Comparison of ENCODE assay signal across 8 mouse cellular contexts in genomic region chr5:149152774-149153155, GRCm38 (mm10). TPM values are rescaled to one million over a fixed set of nuclear protein-coding genes. Genes with fewer than 3 reads are reported as not detected.
DNase-seq lines count a peak whose midpoint lies in the region; ATAC-seq lines count a peak whose summit lies in the region.

No protein-coding gene starts in this region.

- no peak overlapping the region for H3K4me2 ChIP-seq in midbrain, embryonic 13.5 days (replicated peaks)
- H3K4me2 ChIP-seq in embryonic facial prominence, embryonic 11.5 days (ENCODE audit: low read depth, low read length), result no peak overlapping the region
- peak overlapping the region; percentile 21; the same call in 1 of the 2 replicates for H3K4me2 ChIP-seq in intestine, embryonic 16.5 days (ENCODE audit: low read depth, low read length)
- no peak overlapping the region for H3K4me2 ChIP-seq in stomach, embryonic 14.5 days (replicated peaks; ENCODE audit: low read depth, low read length)

- no peaks in the 10 kb centered on the region; the same call in 1 of the 2 replicates for H3K9me3 ChIP-seq in midbrain, embryonic 10.5 days (replicated peaks)
- H3K9me3 ChIP-seq in midbrain, embryonic 13.5 days, result no peaks in the 10 kb centered on the region
- H3K9me3 ChIP-seq in embryonic facial prominence, embryonic 11.5 days (replicated peaks; ENCODE audit: control insufficient read depth, low read length), result no peaks in the 10 kb centered on the region
- H3K9me3 ChIP-seq in intestine, embryonic 16.5 days (ENCODE audit: control insufficient read depth, low read length), result no peaks in the 10 kb centered on the region
- H3K9me3 ChIP-seq in stomach, embryonic 14.5 days (ENCODE audit: control insufficient read depth, low read depth, low read length), result no peaks in the 10 kb centered on the region

- H3K27ac ChIP-seq in midbrain, embryonic 10.5 days (replicated peaks), result peak overlapping the region; percentile 52; the same call in 1 of the 2 replicates
- no peak overlapping the region for H3K27ac ChIP-seq in midbrain, embryonic 13.5 days
- 0 out of 2 replicates have a peak overlapping the region, but pooled peaks have one; percentile 9 for H3K27ac ChIP-seq in embryonic facial prominence, embryonic 11.5 days (replicated peaks; ENCODE audit: low read depth, low read length)
- no peak overlapping the region for H3K27ac ChIP-seq in intestine, embryonic 16.5 days (ENCODE audit: low read length)
- H3K27ac ChIP-seq in stomach, embryonic 14.5 days (ENCODE audit: low read length), result peak overlapping the region; percentile 62; the same call in 1 of the 2 replicates

- 70% methylated on average over 12 of the region's 12 CpGs for WGBS in midbrain, embryonic 10.5 days
- WGBS in midbrain, embryonic 13.5 days, result 69% methylated on average over 12 of the region's 12 CpGs
- 54% methylated on average over 12 of the region's 12 CpGs for WGBS in embryonic facial prominence, embryonic 11.5 days
- WGBS in intestine, embryonic 16.5 days, result 56% methylated on average over 12 of the region's 12 CpGs
- WGBS in stomach, embryonic 14.5 days, result 51% methylated on average over 12 of the region's 12 CpGs

- no peak overlapping the region for H3K4me3 ChIP-seq in midbrain, embryonic 10.5 days
- no peak overlapping the region for H3K4me3 ChIP-seq in midbrain, embryonic 13.5 days (replicated peaks)
- no peak overlapping the region for H3K4me3 ChIP-seq in embryonic facial prominence, embryonic 11.5 days (ENCODE audit: low read depth, low read length)
- no peak overlapping the region for H3K4me3 ChIP-seq in intestine, embryonic 16.5 days (ENCODE audit: low read length)
- no peak overlapping the region for H3K4me3 ChIP-seq in stomach, embryonic 14.5 days (ENCODE audit: low read depth, low read length)

- peaks cover 7% of the 10 kb centered on the region for H3K4me1 ChIP-seq in midbrain, embryonic 10.5 days
- H3K4me1 ChIP-seq in midbrain, embryonic 13.5 days (replicated peaks), result peaks cover 7% of the 10 kb centered on the region; the same call in 1 of the 2 replicates
- H3K4me1 ChIP-seq in embryonic facial prominence, embryonic 11.5 days (ENCODE audit: control insufficient read depth, insufficient read depth, low read length), result no peaks in the 10 kb centered on the region
- H3K4me1 ChIP-seq in intestine, embryonic 16.5 days (ENCODE audit: control insufficient read depth, insufficient read depth, low read length), result no peaks in the 10 kb centered on the region
- H3K4me1 ChIP-seq in stomach, embryonic 14.5 days (ENCODE audit: control insufficient read depth, insufficient read depth, low read length), result 0 out of 2 replicates have a peak, but pooled peaks cover 4% of the 10 kb centered on the region

- no peak for ATAC-seq in midbrain, embryonic 13.5 days
- ATAC-seq in embryonic facial prominence, embryonic 11.5 days (replicated peaks; ENCODE audit: insufficient number of reproducible peaks, low FRiP score, low TSS enrichment, low read depth), result no peak
- ATAC-seq in intestine, embryonic 16.5 days, result no peak
- ATAC-seq in stomach, embryonic 14.5 days (ENCODE audit: insufficient number of reproducible peaks, insufficient read depth, low FRiP score, low read depth), result no peak; the same call in 1 of the 2 replicates

- H3K9ac ChIP-seq in midbrain, embryonic 13.5 days (replicated peaks), result no peak overlapping the region
- no peak overlapping the region for H3K9ac ChIP-seq in embryonic facial prominence, embryonic 11.5 days (replicated peaks; ENCODE audit: low read length)
- no peak overlapping the region; the same call in 1 of the 2 replicates for H3K9ac ChIP-seq in intestine, embryonic 16.5 days (ENCODE audit: low read depth, low read length)
- H3K9ac ChIP-seq in stomach, embryonic 14.5 days (replicated peaks; ENCODE audit: low read depth, low read length), result no peak overlapping the region

- no peak for DNase-seq in midbrain, embryonic 10.5 days (ENCODE audit: low spot score)
- DNase-seq in embryonic facial prominence, embryonic 11.5 days (ENCODE audit: low spot score), result no peak
- DNase-seq in thymus, postnatal 4 days, result no peak
- no peak for DNase-seq in urinary bladder, postnatal 25 days (ENCODE audit: low spot score)
- no peak for DNase-seq in T-cell, adult 2 months (ENCODE audit: low spot score)

- H3K36me3 ChIP-seq in midbrain, embryonic 10.5 days, result no peaks in the 10 kb centered on the region
- no peaks in the 10 kb centered on the region for H3K36me3 ChIP-seq in midbrain, embryonic 13.5 days
- H3K36me3 ChIP-seq in embryonic facial prominence, embryonic 11.5 days (replicated peaks; ENCODE audit: control insufficient read depth, insufficient read depth, low read depth, low read length), result no peaks in the 10 kb centered on the region
- no peaks in the 10 kb centered on the region for H3K36me3 ChIP-seq in intestine, embryonic 16.5 days (ENCODE audit: control insufficient read depth, insufficient read depth, low read length)
- H3K36me3 ChIP-seq in stomach, embryonic 14.5 days (ENCODE audit: control insufficient read depth, insufficient read depth, low read length), result no peaks in the 10 kb centered on the region

- no peaks in the 10 kb centered on the region for H3K27me3 ChIP-seq in midbrain, embryonic 10.5 days (ENCODE audit: low read depth, poor library complexity, severe bottlenecking)
- H3K27me3 ChIP-seq in midbrain, embryonic 13.5 days, result no peaks in the 10 kb centered on the region
- no peaks in the 10 kb centered on the region for H3K27me3 ChIP-seq in embryonic facial prominence, embryonic 11.5 days (ENCODE audit: control insufficient read depth, insufficient read depth, low read length)
- H3K27me3 ChIP-seq in intestine, embryonic 16.5 days (replicated peaks; ENCODE audit: control insufficient read depth, insufficient read depth, low read length), result no peaks in the 10 kb centered on the region
- H3K27me3 ChIP-seq in stomach, embryonic 14.5 days (ENCODE audit: control insufficient read depth, insufficient read depth, low read length), result no peaks in the 10 kb centered on the region

RNA-seq across cellular contexts. Expression of gene Uspl1, which starts 31.4 kb away (rescaled TPM):
- polyA plus RNA-seq in midbrain, embryonic 10.5 days (2016; fragmentation: Nextera tagmentation; extraction: Ambion mirVana), result 71.6 and 73.8 TPM in 2 replicates
- 64.4 and 64.8 TPM in 2 replicates for polyA plus RNA-seq in midbrain, embryonic 13.5 days (2015; fragmentation: Nextera tagmentation; extraction: Ambion mirVana)
- 77.6 and 82.1 TPM in 2 replicates for polyA plus RNA-seq in embryonic facial prominence, embryonic 11.5 days (2014; fragmentation: Nextera tagmentation; extraction: Ambion mirVana)
- 31.1 and 31.3 TPM in 2 replicates for polyA plus RNA-seq in intestine, embryonic 16.5 days (2015; fragmentation: Nextera tagmentation; extraction: Ambion mirVana)
- polyA plus RNA-seq in stomach, embryonic 14.5 days (2014; fragmentation: Nextera tagmentation; extraction: Ambion mirVana), result 51.6 and 54.4 TPM in 2 replicates

RNA-seq across cellular contexts. Expression of gene Hmgb1, which starts 31.5 kb away (rescaled TPM):
- polyA plus RNA-seq in midbrain, embryonic 10.5 days (2016; fragmentation: Nextera tagmentation; extraction: Ambion mirVana), result 1,399 and 1,420 TPM in 2 replicates
- polyA plus RNA-seq in midbrain, embryonic 13.5 days (2015; fragmentation: Nextera tagmentation; extraction: Ambion mirVana), result 1,097 and 1,253 TPM in 2 replicates
- polyA plus RNA-seq in embryonic facial prominence, embryonic 11.5 days (2014; fragmentation: Nextera tagmentation; extraction: Ambion mirVana), result 2,078 and 2,281 TPM in 2 replicates
- polyA plus RNA-seq in intestine, embryonic 16.5 days (2015; fragmentation: Nextera tagmentation; extraction: Ambion mirVana), result 780 and 921 TPM in 2 replicates
- 1,555 and 1,628 TPM in 2 replicates for polyA plus RNA-seq in stomach, embryonic 14.5 days (2014; fragmentation: Nextera tagmentation; extraction: Ambion mirVana)

Comparison
In these comparisons a context has a peak if more than half of its experiments do, and no peak if none do; other contexts are left out.
1. H3K27ac ChIP-seq: peak in midbrain, embryonic 10.5 days (single experiment), embryonic facial prominence, embryonic 11.5 days (single experiment) and stomach, embryonic 14.5 days (single experiment); none in midbrain, embryonic 13.5 days (single experiment) and intestine, embryonic 16.5 days (single experiment).